8 mouse cellular contexts compared by ENCODE assay signal in the genomic region with DNA sequence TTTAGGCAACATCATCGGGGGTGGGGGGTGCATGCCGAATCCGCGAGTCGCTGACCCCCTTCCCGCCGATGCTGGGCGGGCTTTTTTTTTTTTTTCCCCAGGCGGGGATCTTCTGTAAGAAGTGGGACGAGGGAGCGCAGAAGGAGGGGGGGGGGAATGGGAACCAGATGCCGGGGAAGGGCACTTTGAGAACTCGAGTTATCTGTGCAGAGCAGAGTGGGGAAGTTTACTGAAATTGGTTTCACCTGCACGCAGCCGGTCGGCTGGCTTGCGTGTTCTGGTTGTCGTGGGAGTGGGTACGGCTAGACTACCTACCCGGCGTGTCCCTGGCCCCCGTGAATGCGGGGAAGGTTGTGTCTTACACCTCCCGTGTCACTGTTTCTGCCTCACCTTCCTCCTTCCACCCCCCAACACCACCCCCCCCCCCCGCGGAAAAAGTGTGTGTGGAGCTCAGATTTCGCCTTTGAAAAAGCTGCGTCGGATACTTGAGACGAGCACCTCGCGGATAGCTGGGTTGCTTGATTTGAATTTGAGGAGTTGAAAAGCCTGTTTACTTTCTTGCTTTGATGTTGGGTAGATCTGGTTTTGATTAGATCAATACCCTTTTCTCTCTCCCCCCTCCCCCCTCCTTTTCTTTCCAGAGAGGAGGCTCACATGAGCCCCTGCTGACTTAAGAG. TPM values are rescaled to one million over a fixed set of nuclear protein-coding genes. Genes with fewer than 3 reads are reported as not detected.
DNase-seq lines count a peak whose midpoint lies in the region; ATAC-seq and TF ChIP-seq lines count a peak whose summit lies in the region.

No protein-coding gene starts in this region.

- TF ChIP-seq EP300 in heart, adult 2 months (IDR thresholded peaks at IDR 0.05; ENCODE audit: insufficient read depth, low read depth, low read length), result no peak
- TF ChIP-seq EP300 in liver, postnatal 0 days (IDR thresholded peaks at IDR 0.05; ENCODE audit: low read depth), result no peak

- no peak for TF ChIP-seq CTCF in heart, adult 2 months (IDR thresholded peaks at IDR 0.05)
- no peak for TF ChIP-seq CTCF in E14TG2a.4 (conservative IDR thresholded peaks at IDR 0.05; ENCODE audit: low read length)
- TF ChIP-seq CTCF in liver, postnatal 0 days (IDR thresholded peaks at IDR 0.05; ENCODE audit: low read depth), result no peak

- peak overlapping the region; percentile 94 for H3K4me2 ChIP-seq in forebrain, embryonic 15.5 days (replicated peaks)
- peak overlapping the region; percentile 87 for H3K4me2 ChIP-seq in liver, postnatal 0 days (ENCODE audit: low read depth, low read length)

- H3K27ac ChIP-seq in heart, adult 2 months, result no peak overlapping the region
- peak overlapping the region; percentile 100 for H3K27ac ChIP-seq in forebrain, embryonic 15.5 days (replicated peaks)
- H3K27ac ChIP-seq in liver, postnatal 0 days (ENCODE audit: low read depth), result no peak overlapping the region

- no peak for TF ChIP-seq POLR2A in heart, adult 2 months (IDR thresholded peaks at IDR 0.05; ENCODE audit: insufficient read depth, low read depth, low read length)

- H3K4me3 ChIP-seq in heart, adult 2 months, result peak overlapping the region; percentile 98; the same call in 1 of the 2 replicates
- H3K4me3 ChIP-seq in E14TG2a.4 (replicated peaks; ENCODE audit: low read length), result peak overlapping the region; percentile 91
- peak overlapping the region; percentile 78 for H3K4me3 ChIP-seq in forebrain, embryonic 15.5 days
- H3K4me3 ChIP-seq in liver, postnatal 0 days (ENCODE audit: low read depth, low read length), result peak overlapping the region; percentile 71

- intact Hi-C loops in heart, adult 2 months (cut with DNase I), result loop anchor here (5.0 kb wide), 1 partner anchor 475 kb away; no protein-coding TSS in a partner anchor
- intact Hi-C loops in heart, postnatal 10 days (cut with DNase I), result loop anchor here (5.0 kb wide), 2 partner anchors 170 to 475 kb away; no protein-coding TSS in a partner anchor
- intact Hi-C loops in gastrocnemius, postnatal 36 days (cut with DNase I), result loop anchor here (1.0 to 5.0 kb wide), 3 partner anchors 70 to 505 kb away; partner anchors contain the start of gene Amz2
- intact Hi-C loops in left cerebral cortex, postnatal 14 days (cut with DNase I), result loop anchor here (2.0 to 5.0 kb wide), 2 partner anchors 270 to 472 kb away; no protein-coding TSS in a partner anchor

- peaks cover 2% of the 10 kb centered on the region; the same call in 1 of the 2 replicates for H3K4me1 ChIP-seq in heart, adult 2 months (ENCODE audit: control insufficient read depth, insufficient read depth, low read length)
- peaks cover 64% of the 10 kb centered on the region for H3K4me1 ChIP-seq in E14TG2a.4 (replicated peaks; ENCODE audit: low read depth, low read length)
- H3K4me1 ChIP-seq in forebrain, embryonic 15.5 days, result peaks cover 67% of the 10 kb centered on the region
- peaks cover 14% of the 10 kb centered on the region for H3K4me1 ChIP-seq in liver, postnatal 0 days (ENCODE audit: insufficient read depth)

- 6% methylated on average over 32 of the region's 32 CpGs for WGBS in heart, adult 2 months
- 0% methylated on average over 32 of the region's 32 CpGs for WGBS in forebrain, embryonic 15.5 days
- WGBS in liver, postnatal 0 days (ENCODE audit: insufficient replicate concordance), result 3% methylated on average over 32 of the region's 32 CpGs

- H3K79me2 ChIP-seq in heart, adult 2 months (replicated peaks; ENCODE audit: control insufficient read depth, insufficient read depth, low read length), result no peaks in the 10 kb centered on the region

- H3K9ac ChIP-seq in heart, adult 2 months (ENCODE audit: low read depth, low read length), result peak overlapping the region; percentile 92
- peak overlapping the region; percentile 90 for H3K9ac ChIP-seq in forebrain, embryonic 15.5 days (replicated peaks)
- H3K9ac ChIP-seq in liver, postnatal 0 days (replicated peaks), result no peak overlapping the region

- H3K9me3 ChIP-seq in E14TG2a.4 (ENCODE audit: low read length), result no peaks in the 10 kb centered on the region
- no peaks in the 10 kb centered on the region for H3K9me3 ChIP-seq in forebrain, embryonic 15.5 days
- no peaks in the 10 kb centered on the region for H3K9me3 ChIP-seq in liver, postnatal 0 days (ENCODE audit: low read length)

- H3K36me3 ChIP-seq in heart, adult 2 months (ENCODE audit: control insufficient read depth, insufficient read depth, low read length), result no peaks in the 10 kb centered on the region
- peaks cover 14% of the 10 kb centered on the region; the same call in 1 of the 2 replicates for H3K36me3 ChIP-seq in E14TG2a.4 (ENCODE audit: insufficient read depth, low read length)
- no peaks in the 10 kb centered on the region for H3K36me3 ChIP-seq in forebrain, embryonic 15.5 days
- no peaks in the 10 kb centered on the region for H3K36me3 ChIP-seq in liver, postnatal 0 days (replicated peaks; ENCODE audit: insufficient read depth, low read length)

- no peaks in the 10 kb centered on the region for H3K27me3 ChIP-seq in heart, adult 2 months (ENCODE audit: control insufficient read depth, insufficient read depth, low read length)
- H3K27me3 ChIP-seq in E14TG2a.4 (ENCODE audit: insufficient read depth, low read length), result peaks cover 26% of the 10 kb centered on the region
- H3K27me3 ChIP-seq in forebrain, embryonic 15.5 days, result no peaks in the 10 kb centered on the region
- peaks cover 37% of the 10 kb centered on the region for H3K27me3 ChIP-seq in liver, postnatal 0 days (ENCODE audit: insufficient read depth, low read length)

- no peak for DNase-seq in heart, adult 2 months
- DNase-seq in heart, postnatal 10 days, result no peak
- no peak for DNase-seq in liver, postnatal 0 days
- DNase-seq in gastrocnemius, postnatal 36 days, result no peak
- DNase-seq in left cerebral cortex, postnatal 14 days (ENCODE audit: low spot score in 2 of 2), result no peak

- no peak for ATAC-seq in forebrain, embryonic 15.5 days (replicated peaks)
- ATAC-seq in liver, postnatal 0 days, result no peak
- no peak for ATAC-seq in erythroblast, adult 5-6 weeks (replicated peaks; ENCODE audit: low FRiP score, poor library complexity, severe bottlenecking)

RNA-seq across cellular contexts. Expression of gene Axin2, which starts 2.5 kb away (rescaled TPM):
- 1 to 10 TPM; 3.5 to 6.6 TPM for total RNA-seq in heart, adult 2 months (2021)
- 2.7 and 2.8 TPM in 2 replicates for polyA plus RNA-seq in heart, adult 2 months (2012; rRNA removed)
- 1 to 10 TPM; 5.4 to 6.0 TPM for total RNA-seq in heart, postnatal 10 days (2021)
- 6.6 and 6.7 TPM in 2 replicates for polyA plus RNA-seq in forebrain, embryonic 15.5 days (2015; fragmentation: Nextera tagmentation; extraction: Ambion mirVana)
- polyA plus RNA-seq in liver, postnatal 0 days (2015; fragmentation: Nextera tagmentation; extraction: Ambion mirVana), result 0.47 and 0.63 TPM in 2 replicates
- 0.42 TPM in 1 of 2 replicates, not detected in the other for total RNA-seq in erythroblast, adult 5-6 weeks (2015; ENCODE audit: low replicate concordance)
- 0.51 and 0.84 TPM in 2 replicates for total RNA-seq in erythroblast, adult 5-6 weeks (2017; ENCODE audit: low replicate concordance)
- 10 to 100 TPM in 1 of 2 experiments, 1 to 10 TPM in 1; 7.0 to 15.0 TPM for total RNA-seq in gastrocnemius, postnatal 36 days (2021)
- 10 to 100 TPM; 30.4 to 41.8 TPM for total RNA-seq in left cerebral cortex, postnatal 14 days (2021)
